Mouse (Mus musculus) adrenal gland, postnatal 10 days (tissue): Measurements from ENCODE around the gene Rnpepl1. TPM values are rescaled to one million over a fixed set of nuclear protein-coding genes. Genes with fewer than 3 reads are reported as not detected.

Source experiments
- DNase-seq: peaks from one replicate; pipeline ENCODE4 v3.0.0; 2021; ENCODE audit warnings: mixed read lengths
- total RNA-seq, 2 experiments: library from RNA; stranded (reverse); gene quantifications; 2 replicates each; pipeline ENCODE4 v1.2.3; 2021

The Rnpepl1 gene
- total RNA-seq, 2 experiments from 2014 or later = 64.6 to 72.0 TPM

DNA sequence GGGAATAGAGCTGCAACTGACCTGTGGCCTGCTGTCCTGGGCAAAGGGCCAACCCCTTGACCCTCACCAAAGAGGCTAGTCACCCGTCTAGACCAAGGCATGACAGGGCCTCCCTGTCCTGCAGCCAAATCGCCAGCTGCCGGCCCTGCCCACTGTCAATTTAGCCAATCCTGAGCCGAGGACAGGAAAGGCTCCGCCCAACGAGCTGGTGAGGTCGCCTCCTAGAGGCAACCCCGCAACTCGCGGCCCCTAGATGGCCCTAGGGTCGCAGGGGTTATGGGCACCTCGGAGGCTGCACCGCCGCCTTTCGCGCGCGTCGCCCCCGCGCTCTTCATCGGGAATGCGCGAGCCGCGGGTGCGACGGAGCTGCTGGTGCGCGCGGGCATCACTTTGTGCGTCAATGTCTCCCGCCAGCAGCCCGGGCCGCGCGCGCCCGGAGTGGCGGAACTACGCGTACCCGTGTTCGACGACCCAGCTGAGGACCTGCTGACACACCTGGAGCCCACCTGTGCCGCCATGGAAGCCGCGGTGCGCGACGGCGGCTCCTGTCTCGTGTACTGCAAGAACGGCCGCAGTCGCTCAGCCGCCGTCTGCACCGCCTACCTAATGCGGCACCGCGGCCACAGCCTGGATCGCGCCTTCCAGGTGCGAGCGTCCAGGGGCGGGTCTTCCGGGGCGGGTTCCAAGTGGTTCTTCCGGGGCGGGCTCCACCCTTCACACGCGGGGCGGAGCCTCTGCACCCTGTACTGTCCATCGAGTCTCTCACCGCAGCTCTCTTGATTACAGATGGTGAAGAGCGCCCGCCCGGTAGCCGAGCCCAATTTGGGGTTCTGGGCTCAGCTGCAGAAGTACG lies 3.6 kb upstream of the Rnpepl1 start, which contains the start of gene Dusp28:
Dusp28 (plus strand) TSS at position 203 of the 853 bp plus-strand sequence.
- DNase-seq = peak; percentile 93

DNA sequence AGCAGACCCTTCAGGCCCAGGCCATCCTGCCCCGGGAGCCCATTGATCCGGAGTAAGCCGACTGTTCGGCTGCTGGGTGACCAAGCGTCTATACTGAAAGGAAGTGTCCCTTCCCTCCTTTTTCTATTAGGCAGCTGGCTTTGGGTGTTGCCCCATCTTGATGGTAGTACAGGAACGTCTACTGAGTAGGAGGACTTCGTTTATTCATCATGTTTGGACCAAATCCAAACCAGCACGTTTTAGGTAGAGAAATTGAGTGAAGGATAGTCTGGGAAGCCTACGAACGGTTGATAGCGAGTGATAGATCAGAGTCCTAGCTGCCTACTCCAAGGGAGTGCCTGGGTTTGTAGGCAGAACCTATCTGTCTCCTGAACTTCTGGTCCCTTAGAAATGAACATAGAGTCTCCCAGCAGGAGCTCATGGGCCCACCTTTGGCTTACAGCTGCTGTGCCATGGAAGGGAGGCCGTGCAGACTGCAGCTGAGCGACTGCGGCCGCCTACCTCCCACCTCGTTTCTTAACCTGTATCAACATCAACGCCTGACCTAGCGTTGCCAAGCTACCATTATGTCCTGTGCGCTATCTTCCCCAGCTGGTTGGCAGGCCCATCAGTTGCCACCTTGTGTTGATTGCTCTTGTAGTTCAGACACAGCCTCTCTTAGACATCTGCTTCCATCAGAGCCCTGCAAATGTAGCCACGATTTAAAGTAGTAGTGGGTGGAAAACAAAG lies 2.8 kb upstream of the Rnpepl1 start:
- DNase-seq = no peak

DNA sequence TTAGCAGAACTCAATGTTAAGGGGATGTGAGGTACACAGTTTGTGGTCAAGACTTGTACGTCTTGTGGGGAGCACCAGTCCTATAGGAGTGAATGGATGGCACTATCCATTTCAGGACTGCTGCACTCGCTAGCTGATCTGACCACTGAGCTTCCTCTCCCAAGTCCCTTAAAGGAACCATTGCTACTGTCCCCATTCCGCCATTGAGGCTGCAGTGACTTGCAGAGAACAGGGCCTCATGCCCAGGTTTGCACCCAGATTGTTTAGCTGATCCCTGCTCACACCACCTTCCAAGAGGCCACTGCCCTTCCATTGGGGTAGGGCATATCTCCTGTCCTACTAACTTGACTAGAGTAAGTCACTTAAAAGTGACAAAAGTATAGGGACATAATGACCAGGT lies 1.9 kb upstream of the Rnpepl1 start:
- DNase-seq = no peak

DNA sequence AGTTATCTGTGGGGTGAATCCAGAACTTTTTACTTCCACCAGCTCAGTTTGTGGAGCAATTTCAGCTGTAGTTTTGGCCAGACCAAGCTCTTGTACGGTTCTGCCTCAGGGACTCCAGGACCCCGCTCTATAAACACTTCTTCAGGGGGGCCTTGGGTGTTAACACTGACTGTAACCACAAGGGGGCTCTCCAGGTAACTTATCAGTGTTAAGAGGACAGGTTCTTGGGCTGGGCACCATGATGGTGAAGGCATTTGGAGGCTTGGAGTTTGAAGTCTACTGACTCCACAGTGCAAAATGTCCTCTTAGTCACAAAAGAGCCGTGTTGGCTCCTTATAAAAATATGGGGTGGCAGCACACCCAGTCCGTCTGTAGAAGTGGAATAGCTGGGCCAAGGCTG lies 1.5 kb upstream of the Rnpepl1 start:
- DNase-seq = no peak

DNA sequence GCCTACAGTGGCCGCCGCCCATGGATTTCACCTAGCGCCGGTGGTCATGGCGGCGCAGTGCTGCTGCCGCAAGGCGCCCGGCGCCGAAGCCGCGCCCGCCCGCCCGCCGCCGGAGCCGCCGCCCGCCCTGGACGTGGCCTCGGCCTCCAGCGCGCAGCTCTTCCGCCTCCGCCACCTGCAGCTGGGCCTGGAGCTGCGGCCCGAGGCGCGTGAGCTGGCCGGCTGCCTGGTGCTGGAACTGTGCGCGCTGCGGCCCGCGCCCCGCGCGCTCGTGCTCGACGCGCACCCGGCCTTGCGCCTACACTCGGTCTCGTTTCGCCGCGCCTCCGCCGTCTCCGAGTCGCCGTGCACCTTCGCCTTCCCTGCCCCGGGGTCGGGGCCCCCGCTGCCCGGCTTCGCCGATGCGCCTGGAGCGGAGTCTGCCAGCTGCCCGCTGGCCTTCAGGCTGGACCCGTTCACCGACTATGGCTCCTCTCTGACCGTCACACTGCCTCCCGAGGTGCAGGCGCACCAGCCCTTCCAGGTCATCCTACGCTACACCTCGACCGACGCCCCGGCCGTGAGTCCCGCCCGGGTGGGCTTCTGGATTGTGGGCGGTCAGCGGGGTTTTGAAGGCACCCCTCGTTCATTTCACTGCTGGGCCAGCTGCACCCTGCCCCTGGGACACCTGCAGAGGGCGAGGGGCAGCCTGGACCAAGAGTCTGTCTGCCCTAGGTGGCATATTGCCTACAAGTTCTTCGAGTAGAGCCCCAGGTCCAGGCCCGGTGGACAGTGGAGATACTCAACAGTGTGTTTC lies 540 bp downstream of the Rnpepl1 start:
- DNase-seq = peak; percentile 76

DNA sequence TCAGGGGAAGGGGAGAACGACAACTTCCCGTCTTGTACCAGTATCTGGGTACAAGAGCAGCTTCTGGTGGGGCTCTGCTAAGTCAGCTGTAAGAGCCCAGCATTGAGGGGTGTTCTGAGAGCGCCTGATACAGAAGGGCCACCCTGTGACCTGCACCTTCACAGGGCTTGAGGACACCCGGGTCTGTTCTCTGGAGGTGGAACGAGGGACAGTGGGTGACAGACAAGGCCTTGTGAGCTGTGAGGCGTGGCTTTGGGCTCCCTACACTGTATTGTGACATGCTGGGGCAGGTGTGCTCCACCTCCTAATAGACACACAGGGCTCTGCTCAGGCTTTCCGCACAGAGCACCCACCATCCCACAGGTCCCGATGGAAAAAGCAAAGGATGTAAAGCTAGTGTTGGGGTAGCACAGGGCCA lies 1.1 kb downstream of the Rnpepl1 start:
- DNase-seq = no peak

DNA sequence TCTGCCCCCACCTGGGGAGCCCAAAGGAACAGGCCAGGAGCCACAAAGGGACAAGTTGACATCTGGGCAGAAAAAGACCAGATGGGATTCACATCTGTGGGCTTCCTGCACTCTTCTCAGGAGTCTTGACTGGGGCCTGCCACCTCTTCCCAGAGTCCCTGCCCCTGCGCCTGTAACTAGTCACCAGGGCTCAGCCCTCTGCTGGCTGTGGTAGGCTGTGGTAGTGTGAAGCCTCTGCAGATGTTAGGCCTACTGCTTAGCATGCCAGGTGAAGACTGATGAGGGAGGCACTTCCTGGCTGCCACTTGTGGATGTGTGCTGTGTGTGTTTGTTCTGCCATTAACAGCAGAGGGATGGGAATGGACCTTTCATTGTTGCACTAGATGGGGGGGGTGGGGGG lies 1.7 kb downstream of the Rnpepl1 start:
- no peak for DNase-seq

DNA sequence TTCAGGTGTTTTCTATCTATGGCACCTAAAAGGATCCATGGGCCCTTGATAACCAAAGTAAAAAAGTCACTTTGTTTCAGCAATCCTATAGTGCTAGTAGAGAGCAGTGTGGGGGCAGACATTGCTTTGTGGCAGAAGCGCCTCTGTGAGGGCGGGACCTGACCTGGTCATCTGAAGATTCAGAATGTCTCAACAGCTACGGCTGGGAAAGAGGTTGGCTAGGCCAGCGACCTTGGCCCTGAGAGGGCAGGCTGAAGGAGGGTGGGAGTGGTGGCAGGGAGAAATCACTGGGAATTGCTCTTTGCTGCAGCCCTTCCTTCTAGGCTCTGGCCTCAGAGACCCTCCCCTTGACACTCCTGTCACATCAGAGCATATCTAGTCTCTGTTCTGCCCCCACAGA lies 3.7 kb downstream of the Rnpepl1 start:
- no peak for DNase-seq

DNA sequence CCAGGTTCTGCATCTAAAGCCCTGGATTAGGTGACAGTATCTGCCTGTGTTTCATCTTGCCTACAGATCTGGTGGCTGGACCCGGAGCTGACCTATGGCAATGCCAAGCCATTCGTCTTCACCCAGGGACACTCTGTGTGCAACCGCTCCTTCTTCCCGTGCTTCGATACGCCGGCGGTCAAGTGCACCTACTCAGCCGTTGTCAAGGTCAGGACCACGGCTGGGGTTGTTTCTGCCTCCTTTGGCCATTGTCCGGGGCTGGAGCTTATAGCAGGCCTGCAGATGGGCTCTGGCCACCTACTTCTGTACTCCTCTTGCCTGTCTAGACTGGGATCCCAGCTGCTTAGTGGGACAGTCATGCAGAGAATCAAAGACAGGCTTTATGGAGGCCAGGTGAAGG lies 4.4 kb downstream of the Rnpepl1 start:
- DNase-seq = no peak

DNA sequence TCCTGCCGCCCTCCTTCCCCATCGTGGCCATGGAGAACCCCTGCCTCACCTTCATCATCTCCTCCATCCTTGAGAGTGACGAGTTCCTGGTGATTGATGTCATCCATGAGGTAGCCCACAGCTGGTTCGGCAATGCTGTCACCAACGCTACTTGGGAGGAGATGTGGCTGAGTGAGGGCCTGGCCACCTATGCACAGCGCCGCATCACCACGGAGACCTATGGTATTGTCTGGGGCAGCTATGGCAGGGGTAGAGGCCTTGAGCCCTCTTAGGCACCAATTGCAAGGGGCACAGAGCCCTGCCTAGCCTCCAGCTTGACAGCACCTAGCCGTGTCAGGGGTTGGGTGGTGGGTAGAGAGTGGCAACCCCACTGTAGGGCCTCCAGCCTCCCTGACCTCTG lies 6.1 kb downstream of the Rnpepl1 start:
- DNase-seq = no peak

DNA sequence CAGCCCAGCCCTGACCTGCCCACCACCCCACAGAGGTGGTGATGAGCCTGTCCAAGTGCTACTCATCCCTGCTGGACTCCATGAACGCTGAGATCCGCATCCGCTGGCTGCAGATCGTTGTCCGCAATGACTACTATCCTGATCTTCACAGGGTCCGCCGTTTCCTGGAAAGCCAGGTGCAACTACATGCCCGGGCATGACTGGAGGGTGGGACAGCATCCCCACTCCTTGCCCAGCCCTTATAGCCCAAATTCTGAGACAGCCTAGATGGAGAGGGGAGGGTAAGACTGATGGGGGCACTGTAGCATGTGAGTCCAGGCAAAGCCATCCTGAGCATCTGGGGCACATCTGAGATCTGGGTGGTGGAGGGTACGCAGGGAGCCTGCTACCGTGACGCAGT lies 8.6 kb downstream of the Rnpepl1 start:
- DNase-seq = no peak

DNA sequence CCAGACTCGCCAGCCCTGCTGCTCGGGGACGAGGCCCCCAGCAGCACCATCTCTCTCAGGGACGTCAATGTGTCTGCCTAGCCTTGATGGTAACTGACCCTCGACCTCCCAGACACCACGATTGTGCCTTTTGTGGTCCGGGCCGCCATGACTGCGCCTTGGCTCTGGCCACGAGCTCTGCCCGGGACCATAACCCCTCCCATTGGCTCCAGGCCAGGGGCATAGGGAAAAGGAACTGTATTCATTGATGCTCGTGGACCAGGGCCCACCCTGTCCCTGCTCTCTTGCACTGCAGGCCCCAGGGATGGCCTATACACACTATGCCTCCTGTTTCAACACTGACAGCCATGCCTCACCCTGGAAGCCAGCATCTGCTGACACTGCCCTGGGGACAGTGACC lies 9.2 kb downstream of the Rnpepl1 start:
- DNase-seq = no peak

DNA sequence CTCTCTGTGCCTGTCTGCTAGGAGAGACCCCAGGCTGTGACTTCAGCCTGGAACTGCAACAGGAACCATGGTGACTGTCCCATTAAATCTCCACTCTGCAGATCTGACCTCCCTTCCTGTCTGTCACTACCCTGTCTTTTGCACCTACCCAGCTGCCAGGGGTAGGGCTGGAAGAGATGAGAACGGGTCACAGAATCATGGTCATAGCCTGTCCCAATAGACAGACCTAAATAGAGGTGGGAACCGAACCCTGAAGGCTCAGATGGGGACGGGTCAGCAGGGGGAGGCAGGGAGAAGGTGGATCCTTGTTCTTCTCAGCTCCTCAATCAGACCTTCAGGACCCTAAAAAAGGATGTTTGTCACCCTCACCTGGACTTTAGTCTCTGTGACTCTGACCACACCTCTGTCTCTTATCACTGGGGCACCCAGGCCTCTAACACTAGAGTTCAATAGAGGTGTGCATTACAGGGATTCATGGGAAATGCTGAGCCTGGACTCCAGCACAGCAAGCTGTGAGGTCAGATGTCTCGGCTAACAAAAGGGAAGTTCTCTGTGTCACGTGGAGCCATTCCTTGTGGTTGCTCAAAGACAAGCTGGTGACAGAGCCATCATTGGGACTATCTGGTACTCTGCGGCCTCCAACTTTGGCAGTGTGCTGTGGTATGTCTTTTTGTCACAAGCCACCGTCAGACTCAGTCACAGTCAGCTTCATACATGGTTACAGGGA lies 10.1 kb downstream of the Rnpepl1 start:
- DNase-seq = no peak

DNA sequence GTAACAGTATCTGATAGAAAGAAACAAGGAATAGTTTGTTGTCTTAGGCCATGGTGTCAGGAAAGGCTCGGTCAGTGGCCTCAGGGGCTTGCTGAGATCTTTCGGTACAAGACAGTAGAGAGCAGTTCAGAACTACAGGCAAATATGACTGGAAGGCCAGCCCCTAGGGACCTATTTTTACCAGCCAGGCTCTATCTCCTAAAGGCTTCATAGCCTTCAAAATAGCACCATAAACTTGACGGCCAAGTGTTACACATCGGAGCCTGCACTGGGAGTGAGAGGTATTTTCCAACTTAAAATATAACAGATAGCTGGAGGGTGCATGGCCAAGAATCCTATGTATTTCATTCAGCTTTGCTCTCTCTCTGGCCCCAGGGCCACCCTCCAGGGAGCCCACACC lies 10.9 kb downstream of the Rnpepl1 start:
- no peak for DNase-seq

DNA sequence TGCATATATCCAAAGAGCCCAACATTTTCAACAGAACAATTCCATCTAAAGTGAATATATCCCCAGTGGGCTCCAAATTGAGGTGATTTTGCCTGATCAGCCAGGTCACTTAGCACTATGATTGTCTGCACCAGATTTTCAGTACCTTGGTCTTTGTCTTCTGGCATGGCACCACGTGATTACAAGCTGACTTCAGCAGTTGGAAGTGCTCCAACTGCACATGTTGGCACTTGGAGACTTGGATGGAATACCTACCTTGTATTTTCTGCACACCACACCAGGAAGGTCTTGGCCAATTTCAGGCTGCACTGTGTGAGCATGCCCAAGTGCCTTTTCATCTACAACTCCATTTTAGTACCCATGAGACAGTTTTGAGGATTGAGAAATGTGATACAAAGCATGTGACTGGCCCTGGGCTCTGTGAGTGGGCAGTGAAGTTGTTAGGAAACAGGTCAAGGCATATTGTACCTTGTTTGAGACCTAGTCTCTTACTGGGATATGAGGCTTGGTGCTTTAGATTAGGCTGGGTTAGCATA lies 19.7 kb downstream of the Rnpepl1 start:
- DNase-seq = no peak

DNA sequence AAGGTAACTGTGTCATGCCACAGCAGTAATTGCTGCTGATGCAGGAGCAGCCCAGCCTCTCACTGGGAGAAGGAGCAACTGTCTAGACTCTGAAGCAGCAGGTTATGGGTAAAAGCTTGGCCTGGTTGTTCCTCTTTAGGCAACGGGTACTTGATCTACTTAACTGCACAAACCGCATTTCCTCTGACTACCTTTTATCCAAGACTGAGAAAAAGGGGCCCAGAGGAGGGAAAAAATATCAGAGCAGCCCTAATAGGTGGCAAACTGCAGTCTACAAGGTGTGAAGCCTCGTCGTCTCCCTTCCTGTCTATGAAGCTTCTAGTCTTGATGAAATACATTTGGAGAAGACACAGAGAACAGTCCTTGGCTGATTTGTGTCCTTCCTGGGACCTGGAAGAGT lies 23.0 kb downstream of the Rnpepl1 start:
- DNase-seq = no peak

DNA sequence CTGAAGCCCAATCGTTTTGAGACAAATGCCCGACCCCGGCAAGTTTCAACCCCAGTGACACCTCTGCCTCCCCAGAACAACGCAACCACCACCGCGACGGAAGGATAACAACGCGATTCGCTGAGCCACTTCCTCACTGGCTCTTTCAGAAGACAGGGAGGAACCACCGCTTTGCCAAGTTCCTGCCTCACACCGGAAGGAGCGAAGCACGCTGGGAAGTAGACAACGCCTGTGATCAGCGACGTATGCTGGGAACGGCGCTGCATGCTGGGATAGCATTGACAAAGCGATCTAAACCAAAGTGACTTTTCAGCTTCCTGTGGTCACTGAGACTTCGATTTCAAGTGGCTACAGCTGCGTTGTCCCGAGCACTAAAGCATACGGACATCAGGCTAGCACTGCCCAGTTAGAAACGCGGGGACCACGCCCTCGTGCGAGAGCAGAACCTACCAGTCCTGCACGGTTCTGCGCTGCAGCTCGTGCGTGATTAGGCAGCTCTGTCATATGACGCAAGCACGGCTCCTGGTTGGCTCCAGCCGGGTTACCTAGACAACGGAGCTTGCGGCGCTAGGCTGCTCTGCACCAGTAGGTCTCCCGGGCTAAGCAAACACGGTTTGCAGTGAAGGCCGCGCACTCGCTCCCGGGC lies 23.7 kb downstream of the Rnpepl1 start, which contains the start of gene Capn10:
Capn10 (plus strand) TSS at position 195 of the 646 bp plus-strand sequence.
- peak; percentile 93 for DNase-seq

DNA sequence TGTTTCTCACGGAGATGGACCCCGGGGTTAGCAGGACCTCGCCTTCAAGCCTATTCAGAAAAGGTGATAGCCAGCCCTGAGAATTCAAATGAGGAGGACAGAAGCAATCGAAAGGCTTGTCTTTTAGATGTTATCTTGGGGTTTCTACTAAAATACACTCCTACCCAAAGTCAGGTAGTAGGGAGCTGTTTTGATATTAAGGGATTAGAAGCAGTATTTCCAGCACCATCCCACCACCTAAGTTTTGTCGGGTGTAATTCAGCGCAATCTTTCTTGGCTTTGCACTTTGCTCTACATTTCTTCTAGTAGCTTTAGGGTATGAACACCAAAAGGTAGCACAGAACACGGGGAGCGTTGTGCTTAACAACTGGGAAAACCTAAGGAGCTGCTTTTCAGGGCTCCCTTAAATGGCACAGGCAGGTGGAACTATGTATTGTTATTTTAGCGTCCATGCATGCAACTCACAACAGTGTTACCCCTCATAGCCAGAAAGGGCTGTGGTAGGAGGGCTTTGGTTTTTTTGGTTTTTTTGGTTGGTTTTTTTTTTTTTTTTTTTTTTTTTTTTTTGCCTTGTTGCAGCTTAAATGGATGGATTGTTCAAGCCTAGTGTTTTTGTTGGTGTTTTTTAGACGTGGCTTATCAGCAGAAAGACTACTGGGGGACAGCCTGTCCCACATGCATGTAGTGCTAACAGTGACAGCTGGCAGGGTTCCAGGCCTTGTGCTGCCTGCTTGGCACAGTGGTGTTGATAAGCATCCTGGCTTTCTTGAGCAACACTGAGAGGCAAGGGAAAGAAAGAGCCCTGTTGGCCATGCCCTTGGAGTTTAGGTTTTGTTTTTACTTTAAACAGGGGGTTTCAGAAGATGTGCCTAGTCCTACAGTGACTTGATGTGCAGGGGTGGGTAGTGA lies 24.7 kb downstream of the Rnpepl1 start:
- peak; percentile 80 for DNase-seq

DNA sequence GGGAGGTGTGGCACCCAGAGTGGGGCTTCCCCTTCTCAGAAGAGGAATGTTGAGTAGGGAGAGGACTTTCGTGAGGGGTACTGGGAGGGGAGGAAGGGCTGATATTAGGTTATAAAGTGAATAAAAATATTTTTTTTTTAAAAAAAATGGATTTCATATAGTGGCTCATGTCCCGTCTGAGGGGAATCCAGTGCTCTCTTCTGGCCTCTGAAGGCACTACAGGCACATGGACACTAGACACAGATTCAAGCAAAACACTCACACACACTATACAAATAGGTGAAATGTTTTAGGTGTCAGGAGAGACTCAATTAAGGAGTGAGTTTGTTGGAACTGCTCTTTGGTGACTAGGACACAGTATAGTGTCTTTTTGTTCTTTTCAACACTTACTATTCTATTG lies 25.4 kb downstream of the Rnpepl1 start:
- no peak for DNase-seq

DNA sequence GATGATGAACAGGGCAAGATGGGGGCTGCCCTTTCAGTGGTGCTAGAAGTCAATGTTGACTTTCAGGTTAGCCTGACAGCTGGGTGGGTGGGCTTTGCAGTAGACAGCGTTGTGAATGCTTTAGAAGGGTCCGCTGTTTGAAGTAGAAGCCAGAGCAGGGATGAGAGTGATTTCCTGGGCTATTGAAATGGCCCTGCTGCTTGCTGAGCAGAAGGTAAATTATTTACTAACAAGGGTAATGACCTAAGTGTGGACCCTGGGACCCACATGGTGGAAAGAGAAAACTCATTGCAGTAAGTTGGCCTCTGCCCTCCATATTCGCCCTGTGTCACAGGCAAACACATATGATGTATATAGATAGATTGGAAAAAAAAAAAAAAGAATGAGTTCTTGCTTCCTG lies 25.9 kb downstream of the Rnpepl1 start:
- DNase-seq = no peak
